Mouse (Mus musculus): ENCODE data around the gene Prr11.

DNA sequence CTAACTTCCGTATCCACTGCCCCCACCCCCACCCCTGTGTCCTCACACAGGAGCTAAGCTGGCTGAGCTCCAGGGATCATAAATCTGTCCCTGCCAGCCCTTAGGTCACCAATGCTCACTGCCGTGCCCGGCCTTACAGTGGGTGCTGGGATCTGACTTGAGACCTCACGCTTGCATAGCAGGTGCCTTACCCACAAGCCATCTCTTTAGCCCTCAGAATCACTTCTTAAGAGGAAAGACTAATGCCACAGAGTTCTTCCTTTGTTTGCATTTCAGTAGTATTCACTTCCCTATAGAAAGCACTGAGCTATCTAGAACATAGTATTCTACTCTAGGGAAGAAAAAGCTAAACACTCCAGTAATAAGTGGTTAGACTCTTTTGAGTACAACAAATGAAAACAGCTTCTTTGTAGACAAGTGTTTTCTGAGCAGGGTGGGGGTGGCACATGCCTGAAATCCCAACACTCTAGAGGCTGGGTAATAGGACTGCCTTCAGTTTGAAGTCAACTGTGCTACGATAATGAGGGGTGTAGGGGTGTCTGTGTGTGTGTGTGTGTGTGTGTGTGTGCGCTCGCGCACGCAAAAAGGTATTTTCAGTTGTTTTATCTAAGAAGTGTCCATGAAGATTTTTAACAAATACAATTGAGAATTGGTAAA is 69.1 kb downstream of the Prr11 start:
- TF ChIP-seq CTCF (IDR thresholded peaks at IDR 0.05) (no peak), EP300 (IDR thresholded peaks at IDR 0.05; ENCODE audit: insufficient read depth, low read depth, low read length) (no peak)

All from heart, adult 2 months (tissue).